Mouse (Mus musculus) E14TG2a.4 (cell line): Measurements from ENCODE around the gene Tenm4.

ENCODE experiments used
- CTCF ChIP-seq: conservative IDR thresholded peaks from 2 replicates; pipeline ENCODE4 v1.5.1; 2014; ENCODE audit warnings: low read length
- NANOG ChIP-seq: IDR thresholded peaks from 2 replicates; pipeline ENCODE4 v1.6.1; 2014; ENCODE audit warnings: borderline replicate concordance, low read length, mixed read lengths

GRCm38 (mm10) chr7:96880221-96880944 is 709.3 kb downstream of the Tenm4 start:
- TF ChIP-seq CTCF (no peak), NANOG (no peak)
